ENCODE assay signal across 9 mouse cellular contexts in genomic region chr1:74236590-74237317, GRCm38 (mm10). TPM values are rescaled to one million over a fixed set of nuclear protein-coding genes. Genes with fewer than 3 reads are reported as not detected.
DNase-seq lines count a peak whose midpoint lies in the region; ATAC-seq and TF ChIP-seq lines count a peak whose summit lies in the region.
"Had no signal": no experiment of that assay in that cellular context is flagged by ENCODE, and none has a peak within 500 bp of the region (broad histone marks: within the 10 kb centered on the region; RNA-seq: fewer than 3 reads in every experiment).

No protein-coding gene starts in this region.

- H3ac ChIP-seq in myocyte (ENCODE audit: control insufficient read depth, insufficient read length): peak overlapping the region; percentile 62

- no peaks in the 10 kb centered on the region for H3K9me3 ChIP-seq in liver, embryonic 14.5 days (ENCODE audit: control insufficient read depth, low read length)

- no peak for TF ChIP-seq CTCF in layer of hippocampus, adult 2 months (conservative IDR thresholded peaks at IDR 0.05)
- no peak for TF ChIP-seq CTCF in liver, embryonic 14.5 days (IDR thresholded peaks at IDR 0.05; ENCODE audit: low read depth)

- peak; percentile 20 for ATAC-seq in inflammation-experienced regulatory T-cells, adult 6 months
- peak; percentile 56 for ATAC-seq in liver, embryonic 14.5 days (ENCODE audit: insufficient read depth)

- peaks cover 53% of the 10 kb centered on the region for H3K79me2 ChIP-seq in myocyte (ENCODE audit: control insufficient read depth, insufficient read depth)

- TF ChIP-seq POLR2A in myocyte (IDR thresholded peaks at IDR 0.05; ENCODE audit: insufficient read length, low read depth): peak; percentile 90

- H3K36me3 ChIP-seq in liver, embryonic 14.5 days (replicated peaks; ENCODE audit: control insufficient read depth, insufficient read depth, low read depth): no peaks in the 10 kb centered on the region; the same call in 1 of the 2 replicates
- no peaks in the 10 kb centered on the region for H3K36me3 ChIP-seq in myocyte (ENCODE audit: control insufficient read depth, insufficient read depth)

- peak overlapping the region; percentile 98 for H3K27ac ChIP-seq in layer of hippocampus, adult 2 months
- H3K27ac ChIP-seq in brown adipose tissue, adult 24 weeks (replicated peaks; ENCODE audit: low read depth, low read length): peak overlapping the region; percentile 97
- H3K27ac ChIP-seq in liver, embryonic 14.5 days: peak overlapping the region; percentile 82

- H3K27me3 ChIP-seq in liver, embryonic 14.5 days (ENCODE audit: control insufficient read depth, insufficient read depth, low read length): no peaks in the 10 kb centered on the region
- no peaks in the 10 kb centered on the region for H3K27me3 ChIP-seq in myocyte (ENCODE audit: control insufficient read depth, insufficient read depth, insufficient read length)

- under 1% methylated on average over 51 of the region's 57 CpGs for WGBS in liver, embryonic 14.5 days (ENCODE audit: insufficient replicate concordance)

- H3K4me1 ChIP-seq in brown adipose tissue, adult 24 weeks (ENCODE audit: control insufficient read depth, insufficient read depth, insufficient read length, low read length): peaks cover 10% of the 10 kb centered on the region
- H3K4me1 ChIP-seq in liver, embryonic 14.5 days (replicated peaks; ENCODE audit: control insufficient read depth in 2 of 2, insufficient read depth in 2 of 2, low read length in 1 of 2): peaks cover 29 to 31% of the 10 kb centered on the region in 2 experiments

- H3K4me3 ChIP-seq in layer of hippocampus, adult 2 months: peak overlapping the region; percentile 85
- H3K4me3 ChIP-seq in brown adipose tissue, adult 24 weeks (ENCODE audit: insufficient read depth, low read depth, low read length): peak overlapping the region; percentile 91
- H3K4me3 ChIP-seq in liver, embryonic 14.5 days (ENCODE audit: insufficient read depth in 1 of 2, low read depth in 2 of 2, low read length in 2 of 2): peak overlapping the region; percentile 86 to 96
- peak overlapping the region; percentile 98 for H3K4me3 ChIP-seq in myocyte

- H3K9ac ChIP-seq in liver, embryonic 14.5 days (replicated peaks): peak overlapping the region; percentile 95

- peak overlapping the region; percentile 99 for H3K4me2 ChIP-seq in liver, embryonic 14.5 days (ENCODE audit: low read depth)
- peak overlapping the region; percentile 92 for H3K4me2 ChIP-seq in myocyte (ENCODE audit: low read depth)

- DNase-seq in layer of hippocampus, adult 2 months (ENCODE audit: low spot score in 2 of 2): no peak
- no peak for DNase-seq in layer of hippocampus, postnatal 10 days (ENCODE audit: low spot score in 2 of 2)
- DNase-seq in gastrocnemius, adult 8-10 months (ENCODE audit: low spot score in 2 of 2): peak; percentile 3 to 25
- DNase-seq in liver, embryonic 14.5 days (ENCODE audit: low read depth in 3 of 3, low spot score in 3 of 3): peak in 2 of 3 experiments; percentile 49 to 54
- peak; percentile 37 for DNase-seq in thymus, postnatal 0 days (ENCODE audit: low spot score)

- TF ChIP-seq EP300 in liver, embryonic 14.5 days (IDR thresholded peaks at IDR 0.05; ENCODE audit: low read depth): no peak

TF ChIP-seq in myocyte, 11 proteins besides CTCF, POLR2A, EP300 and RAD21:
- TF ChIP-seq TCF12 (IDR thresholded peaks at IDR 0.05; ENCODE audit: insufficient read depth, poor library complexity, severe bottlenecking) (no peak), REST (IDR thresholded peaks at IDR 0.05; ENCODE audit: insufficient read depth, insufficient read length) (no peak), MYOG (IDR thresholded peaks at IDR 0.05; ENCODE audit: control insufficient read depth in 1 of 3, insufficient read depth in 1 of 3, insufficient read length in 2 of 3, low read depth in 2 of 3) (no peak), POLR2AphosphoS2 (IDR thresholded peaks at IDR 0.05; ENCODE audit: insufficient read length, low read depth) (peak; percentile 79), MYOD1 (IDR thresholded peaks at IDR 0.05; ENCODE audit: control insufficient read depth in 1 of 3, insufficient read length in 2 of 3, low read depth in 2 of 3) (no peak), TCF3 (IDR thresholded peaks at IDR 0.05; ENCODE audit: insufficient read length, low read depth) (no peak), SRF (IDR thresholded peaks at IDR 0.05; ENCODE audit: control insufficient read depth, insufficient read length, low read depth) (no peak), MAX (IDR thresholded peaks at IDR 0.05; ENCODE audit: low read depth) (no peak)

RNA-seq across cellular contexts. Expression of gene Arpc2, which starts 0.9 kb away (rescaled TPM):
- 100 to 1,000 TPM; 393 to 396 TPM for total RNA-seq in layer of hippocampus, adult 2 months (2021)
- 100 to 1,000 TPM; 324 to 330 TPM for total RNA-seq in layer of hippocampus, postnatal 10 days (2021)
- 131 and 169 TPM in 2 replicates for polyA plus RNA-seq in brown adipose tissue, adult 24 weeks (2012; ENCODE audit: insufficient read depth, insufficient read length, missing spikeins)
- 10 to 100 TPM; 70.0 to 81.5 (median 72.2) TPM for total RNA-seq in gastrocnemius, adult 8-10 months (2022)
- polyA plus RNA-seq in inflammation-experienced regulatory T-cells, adult 6 months (2017; shearing (Covaris generic)): 100 to 1,000 TPM; 611 to 878 (median 637) TPM
- 58.8 and 95.3 TPM in 2 replicates for polyA plus RNA-seq in liver, embryonic 14.5 days (2012; rRNA removed)
- 157 and 160 TPM in 2 replicates for polyA plus RNA-seq in liver, embryonic 14.5 days (2014; fragmentation: Nextera tagmentation; extraction: Ambion mirVana)
- 214 TPM for polyA plus RNA-seq in myocyte (2012; fragmentation: generic; extraction: Trizol)
- 648 and 659 TPM in 2 replicates for polyA plus RNA-seq in thymus, postnatal 0 days (2015; fragmentation: Nextera tagmentation; extraction: Ambion mirVana)

RNA-seq across cellular contexts. Expression of gene Gpbar1, which starts 41.6 kb away (rescaled TPM):
- total RNA-seq in layer of hippocampus, adult 2 months (2021): not detected
- total RNA-seq in layer of hippocampus, postnatal 10 days (2021): not detected
- polyA plus RNA-seq in brown adipose tissue, adult 24 weeks (2012; ENCODE audit: insufficient read depth, insufficient read length, missing spikeins): not detected in 2 replicates
- total RNA-seq in gastrocnemius, adult 8-10 months (2022): not detected
- under 1 TPM in 1 of 3 experiments, not detected in 2; 0.34 TPM for polyA plus RNA-seq in inflammation-experienced regulatory T-cells, adult 6 months (2017; shearing (Covaris generic))
- polyA plus RNA-seq in liver, embryonic 14.5 days (2012; rRNA removed): 0.57 and 1.0 TPM in 2 replicates
- polyA plus RNA-seq in liver, embryonic 14.5 days (2014; fragmentation: Nextera tagmentation; extraction: Ambion mirVana): 0.56 and 1.1 TPM in 2 replicates
- polyA plus RNA-seq in myocyte (2012; fragmentation: generic; extraction: Trizol): 0.14 TPM
- polyA plus RNA-seq in thymus, postnatal 0 days (2015; fragmentation: Nextera tagmentation; extraction: Ambion mirVana): 0.35 and 0.92 TPM in 2 replicates

RNA-seq across cellular contexts. Expression of gene Cxcr1, which starts 42.3 kb away (rescaled TPM):
- total RNA-seq in layer of hippocampus, adult 2 months (2021): not detected
- not detected for total RNA-seq in layer of hippocampus, postnatal 10 days (2021)
- not detected in 2 replicates for polyA plus RNA-seq in brown adipose tissue, adult 24 weeks (2012; ENCODE audit: insufficient read depth, insufficient read length, missing spikeins)
- total RNA-seq in gastrocnemius, adult 8-10 months (2022): not detected
- not detected for polyA plus RNA-seq in inflammation-experienced regulatory T-cells, adult 6 months (2017; shearing (Covaris generic))
- polyA plus RNA-seq in liver, embryonic 14.5 days (2012; rRNA removed): not detected in 2 replicates
- polyA plus RNA-seq in liver, embryonic 14.5 days (2014; fragmentation: Nextera tagmentation; extraction: Ambion mirVana): not detected in 2 replicates
- not detected for polyA plus RNA-seq in myocyte (2012; fragmentation: generic; extraction: Trizol)
- not detected in 2 replicates for polyA plus RNA-seq in thymus, postnatal 0 days (2015; fragmentation: Nextera tagmentation; extraction: Ambion mirVana)
- total RNA-seq: adrenal gland, postnatal 4 days had no signal

RNA-seq across cellular contexts. Expression of gene Aamp, which starts 47.8 kb away (rescaled TPM):
- total RNA-seq in layer of hippocampus, adult 2 months (2021): 100 to 1,000 TPM; 153 to 155 TPM
- 100 to 1,000 TPM; 141 to 158 TPM for total RNA-seq in layer of hippocampus, postnatal 10 days (2021)
- polyA plus RNA-seq in brown adipose tissue, adult 24 weeks (2012; ENCODE audit: insufficient read depth, insufficient read length, missing spikeins): 66.7 and 77.7 TPM in 2 replicates
- total RNA-seq in gastrocnemius, adult 8-10 months (2022): 10 to 100 TPM; 73.2 to 88.7 (median 78.0) TPM
- 100 to 1,000 TPM; 150 to 222 (median 210) TPM for polyA plus RNA-seq in inflammation-experienced regulatory T-cells, adult 6 months (2017; shearing (Covaris generic))
- polyA plus RNA-seq in liver, embryonic 14.5 days (2012; rRNA removed): 47.3 and 55.8 TPM in 2 replicates
- polyA plus RNA-seq in liver, embryonic 14.5 days (2014; fragmentation: Nextera tagmentation; extraction: Ambion mirVana): 84.4 and 89.0 TPM in 2 replicates
- 199 TPM for polyA plus RNA-seq in myocyte (2012; fragmentation: generic; extraction: Trizol)
- polyA plus RNA-seq in thymus, postnatal 0 days (2015; fragmentation: Nextera tagmentation; extraction: Ambion mirVana): 195 and 200 TPM in 2 replicates

RNA-seq across cellular contexts. Expression of gene Pnkd, which starts 48.0 kb away (rescaled TPM):
- total RNA-seq in layer of hippocampus, adult 2 months (2021): 100 to 1,000 TPM; 171 to 185 TPM
- total RNA-seq in layer of hippocampus, postnatal 10 days (2021): 100 to 1,000 TPM; 125 to 130 TPM
- polyA plus RNA-seq in brown adipose tissue, adult 24 weeks (2012; ENCODE audit: insufficient read depth, insufficient read length, missing spikeins): 117 and 146 TPM in 2 replicates
- total RNA-seq in gastrocnemius, adult 8-10 months (2022): 10 to 100 TPM; 51.9 to 56.2 (median 53.1) TPM
- polyA plus RNA-seq in inflammation-experienced regulatory T-cells, adult 6 months (2017; shearing (Covaris generic)): 100 to 1,000 TPM in 1 of 3 experiments, 10 to 100 TPM in 2; 90.4 to 101 (median 95.6) TPM
- 16.8 and 17.8 TPM in 2 replicates for polyA plus RNA-seq in liver, embryonic 14.5 days (2012; rRNA removed)
- 42.1 and 42.6 TPM in 2 replicates for polyA plus RNA-seq in liver, embryonic 14.5 days (2014; fragmentation: Nextera tagmentation; extraction: Ambion mirVana)
- polyA plus RNA-seq in myocyte (2012; fragmentation: generic; extraction: Trizol): 93.7 TPM
- polyA plus RNA-seq in thymus, postnatal 0 days (2015; fragmentation: Nextera tagmentation; extraction: Ambion mirVana): 84.9 and 93.3 TPM in 2 replicates

Comparison
In these comparisons a context has a peak if more than half of its experiments do, and no peak if none do; other contexts are left out.
1. DNase-seq: peak in gastrocnemius, adult 8-10 months (2 of 2), liver, embryonic 14.5 days (2 of 3) and thymus, postnatal 0 days (single experiment); none in layer of hippocampus, adult 2 months (0 of 2) and layer of hippocampus, postnatal 10 days (0 of 2).
2. Peak in every context shown above with its lines, with median percentiles within 50 percentile points of each other: H3K27ac ChIP-seq and H3K4me3 ChIP-seq.